Mouse (Mus musculus): ENCODE measurements around the gene Cnot1. TPM values are rescaled to one million over a fixed set of nuclear protein-coding genes. Genes with fewer than 3 reads are reported as not detected.

Gene Cnot1
- polyA plus RNA-seq, 1 experiment = 94.5 TPM

- WGBS = 2% methylated on average over 34 of the region's 34 CpGs
- H3K4me1 ChIP-seq (ENCODE audit: control insufficient read depth, insufficient read depth, low read length) = no peaks in the 10 kb centered on the region
- DNase-seq = peak; percentile 45
- peak overlapping the region; percentile 47 for H3K4me3 ChIP-seq (replicated peaks; ENCODE audit: extremely low read depth, low read depth, low read length)
- TF ChIP-seq CTCF (IDR thresholded peaks at IDR 0.05; ENCODE audit: insufficient read depth, low read length) (no peak), POLR2A (IDR thresholded peaks at IDR 0.05; ENCODE audit: borderline replicate concordance, extremely low read depth, low read depth, low read length) (no peak)
These were observed 104.5 kb downstream of the Cnot1 start for GRCm38 (mm10) chr8:95702480-95703446.

DNA sequence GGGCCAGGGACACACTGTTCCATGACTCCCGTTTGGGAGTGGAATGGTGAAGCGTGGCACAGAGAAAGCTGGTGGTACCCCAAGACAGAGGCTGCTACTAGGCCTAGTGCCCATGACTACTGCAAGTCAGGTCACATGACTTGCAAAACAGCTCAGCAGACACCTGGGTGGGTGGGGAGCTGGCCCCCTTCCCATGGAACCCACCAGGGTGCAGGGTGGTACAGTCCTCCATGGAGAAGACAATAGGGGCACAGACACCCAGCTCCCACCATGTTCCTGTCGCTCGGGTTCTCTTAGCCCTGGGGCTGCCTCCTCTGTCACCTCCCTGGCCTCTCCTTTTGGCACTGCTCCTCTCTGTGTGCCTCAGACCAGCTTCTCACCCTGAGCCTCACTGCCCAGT, 105.5 kb downstream of the Cnot1 start:
- H3K4me3 ChIP-seq (replicated peaks; ENCODE audit: extremely low read depth, low read depth, low read length) = no peak overlapping the region
- H3K4me1 ChIP-seq (ENCODE audit: control insufficient read depth, insufficient read depth, low read length) = no peaks in the 10 kb centered on the region
- TF ChIP-seq POLR2A (IDR thresholded peaks at IDR 0.05; ENCODE audit: borderline replicate concordance, extremely low read depth, low read depth, low read length) = no peak
- no peak for TF ChIP-seq CTCF (IDR thresholded peaks at IDR 0.05; ENCODE audit: insufficient read depth, low read length)
- WGBS = 74% methylated on average over 4 of the region's 4 CpGs
- DNase-seq = no peak

DNA sequence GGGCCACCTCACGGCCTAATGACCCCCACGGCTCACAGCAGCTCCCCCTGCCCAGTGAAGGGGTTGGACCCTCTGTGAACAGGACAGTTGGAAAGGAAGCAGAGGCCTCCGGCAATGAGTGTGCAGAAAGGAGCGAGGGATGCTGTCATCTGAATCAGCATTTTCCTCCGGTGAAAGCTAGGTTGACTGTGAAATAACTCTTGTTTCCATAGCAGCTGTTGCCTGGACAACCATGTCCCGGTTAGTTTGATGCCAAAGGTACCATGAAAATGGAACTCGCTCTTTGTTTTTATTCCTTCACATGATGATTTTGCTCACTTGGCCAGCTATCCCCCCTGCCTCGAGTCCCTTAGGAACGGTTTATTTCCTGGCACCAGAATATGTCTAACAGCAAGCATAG, 107.0 kb downstream of the Cnot1 start:
- DNase-seq = no peak
- no peak overlapping the region for H3K4me3 ChIP-seq (replicated peaks; ENCODE audit: extremely low read depth, low read depth, low read length)
- 58% methylated on average over 9 of the region's 9 CpGs for WGBS

DNA sequence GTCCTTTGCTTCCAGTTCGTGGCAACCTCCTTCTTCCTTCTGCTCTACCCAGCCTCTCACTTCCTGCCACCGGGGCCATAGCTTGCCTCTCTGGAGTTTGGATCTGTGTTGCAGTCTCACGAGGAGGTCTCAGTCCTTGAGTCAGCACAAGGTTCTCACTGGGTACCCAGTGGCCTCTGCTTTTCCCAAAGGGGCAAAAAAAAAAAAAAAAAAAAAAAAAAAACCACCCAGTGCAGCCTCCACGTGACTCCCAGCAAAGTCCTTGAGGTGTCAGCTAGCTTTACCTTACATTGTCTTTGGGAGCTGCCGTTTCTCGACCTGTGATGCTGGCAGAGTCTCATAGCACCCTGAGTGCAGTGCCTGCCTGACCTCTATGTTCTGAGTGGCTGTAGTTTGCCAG, 109.1 kb downstream of the Cnot1 start:
- Histone ChIP-seq H3K4me1 (ENCODE audit: control insufficient read depth, insufficient read depth, low read length) (no peaks in the 10 kb centered on the region), H3K4me3 (replicated peaks; ENCODE audit: extremely low read depth, low read depth, low read length) (no peak overlapping the region)
- whole genome bisulfite sequencing = 13% methylated on average over 6 of the region's 6 CpGs
- TF ChIP-seq CTCF (IDR thresholded peaks at IDR 0.05; ENCODE audit: insufficient read depth, low read length) (no peak), POLR2A (IDR thresholded peaks at IDR 0.05; ENCODE audit: borderline replicate concordance, extremely low read depth, low read depth, low read length) (no peak)
- DNase-seq = no peak

More for the DNA sequence above, 107.0 kb downstream of the Cnot1 start:
- H3K4me1 ChIP-seq (ENCODE audit: control insufficient read depth, insufficient read depth, low read length) = no peaks in the 10 kb centered on the region
- TF ChIP-seq CTCF (IDR thresholded peaks at IDR 0.05; ENCODE audit: insufficient read depth, low read length) (no peak), POLR2A (IDR thresholded peaks at IDR 0.05; ENCODE audit: borderline replicate concordance, extremely low read depth, low read depth, low read length) (no peak)

DNA sequence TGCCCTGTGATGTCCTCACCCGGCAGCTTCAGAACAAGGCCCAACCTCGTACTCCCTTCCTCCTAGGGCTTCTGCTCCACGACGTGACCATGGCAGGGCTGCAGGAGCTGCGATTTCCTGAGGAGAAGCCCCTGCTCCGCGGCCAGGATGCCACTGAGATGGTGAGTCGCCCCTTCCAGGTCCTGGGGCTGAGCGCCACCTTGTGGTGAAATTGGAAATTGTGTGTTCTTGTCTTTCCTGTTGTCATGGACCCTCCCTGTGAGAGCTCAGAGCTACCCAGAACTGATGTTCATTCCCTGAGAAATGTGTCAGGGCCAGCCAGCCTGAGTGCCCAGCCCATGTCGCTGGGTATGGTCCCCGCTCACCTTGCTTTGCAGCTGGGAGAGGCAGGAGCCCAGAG, 110.1 kb downstream of the Cnot1 start:
- Histone ChIP-seq H3K4me1 (ENCODE audit: control insufficient read depth, insufficient read depth, low read length) (no peaks in the 10 kb centered on the region), H3K4me3 (replicated peaks; ENCODE audit: extremely low read depth, low read depth, low read length) (no peak overlapping the region)
- TF ChIP-seq CTCF (IDR thresholded peaks at IDR 0.05; ENCODE audit: insufficient read depth, low read length) (peak; percentile 85), POLR2A (IDR thresholded peaks at IDR 0.05; ENCODE audit: borderline replicate concordance, extremely low read depth, low read depth, low read length) (no peak)
- DNase-seq = peak; percentile 72
- 1% methylated on average over 11 of the region's 11 CpGs for WGBS

DNA sequence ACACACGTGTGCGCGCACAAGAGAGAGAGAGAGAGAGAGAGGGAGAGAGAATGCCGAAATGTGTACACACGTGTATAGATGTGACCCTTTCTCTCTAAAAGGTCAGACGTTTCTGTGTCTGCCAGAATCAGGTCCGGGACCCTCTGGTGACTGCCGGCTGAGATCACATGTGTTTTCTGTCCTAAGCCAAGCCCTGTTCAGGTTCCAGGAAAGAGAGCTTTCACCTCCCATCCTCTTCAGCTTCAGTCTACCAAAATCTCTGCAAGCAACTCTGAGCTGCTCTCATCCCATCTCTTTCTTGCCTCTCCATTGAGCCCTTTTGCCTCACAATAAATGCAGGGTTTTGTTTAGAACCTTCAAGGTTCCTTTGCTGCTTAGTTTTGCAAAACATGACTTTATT, 110.6 kb downstream of the Cnot1 start:
- no peak for DNase-seq
- TF ChIP-seq POLR2A (IDR thresholded peaks at IDR 0.05; ENCODE audit: borderline replicate concordance, extremely low read depth, low read depth, low read length) = no peak
- no peak for TF ChIP-seq CTCF (IDR thresholded peaks at IDR 0.05; ENCODE audit: insufficient read depth, low read length)
- no peaks in the 10 kb centered on the region for H3K4me1 ChIP-seq (ENCODE audit: control insufficient read depth, insufficient read depth, low read length)
- 53% methylated on average over 8 of the region's 8 CpGs for WGBS
- H3K4me3 ChIP-seq (replicated peaks; ENCODE audit: extremely low read depth, low read depth, low read length) = no peak overlapping the region

DNA sequence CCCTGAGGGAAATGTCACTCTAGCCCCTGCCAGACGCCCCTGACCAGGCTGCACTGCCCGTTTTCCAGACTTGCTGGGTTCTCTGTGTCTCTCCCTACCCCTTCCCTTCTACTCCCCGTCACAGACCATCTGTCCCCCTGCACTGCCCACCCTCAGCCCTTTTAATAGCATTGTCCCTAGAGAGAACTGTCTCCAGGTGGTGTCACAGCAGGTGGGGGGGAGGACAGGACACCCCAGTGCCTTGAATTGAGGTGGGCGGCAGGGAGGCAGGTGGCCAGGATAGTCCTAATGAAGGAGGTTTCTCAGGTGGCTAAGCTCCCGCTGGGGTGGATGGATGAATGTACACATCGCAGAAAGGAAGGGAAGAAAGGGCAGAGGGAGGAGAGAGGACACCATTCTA, 112.6 kb downstream of the Cnot1 start:
- no peak overlapping the region for H3K4me3 ChIP-seq (replicated peaks; ENCODE audit: extremely low read depth, low read depth, low read length)
- WGBS = 29% methylated on average over 6 of the region's 6 CpGs
- DNase-seq = no peak
- no peaks in the 10 kb centered on the region for H3K4me1 ChIP-seq (ENCODE audit: control insufficient read depth, insufficient read depth, low read length)
- TF ChIP-seq CTCF (IDR thresholded peaks at IDR 0.05; ENCODE audit: insufficient read depth, low read length) = no peak
- TF ChIP-seq POLR2A (IDR thresholded peaks at IDR 0.05; ENCODE audit: borderline replicate concordance, extremely low read depth, low read depth, low read length) = no peak

- 65% methylated on average over 13 of the region's 13 CpGs for WGBS
- DNase-seq = no peak
These were observed 116.2 kb downstream of the Cnot1 start for GRCm38 (mm10) chr8:95690929-95691541.

DNA sequence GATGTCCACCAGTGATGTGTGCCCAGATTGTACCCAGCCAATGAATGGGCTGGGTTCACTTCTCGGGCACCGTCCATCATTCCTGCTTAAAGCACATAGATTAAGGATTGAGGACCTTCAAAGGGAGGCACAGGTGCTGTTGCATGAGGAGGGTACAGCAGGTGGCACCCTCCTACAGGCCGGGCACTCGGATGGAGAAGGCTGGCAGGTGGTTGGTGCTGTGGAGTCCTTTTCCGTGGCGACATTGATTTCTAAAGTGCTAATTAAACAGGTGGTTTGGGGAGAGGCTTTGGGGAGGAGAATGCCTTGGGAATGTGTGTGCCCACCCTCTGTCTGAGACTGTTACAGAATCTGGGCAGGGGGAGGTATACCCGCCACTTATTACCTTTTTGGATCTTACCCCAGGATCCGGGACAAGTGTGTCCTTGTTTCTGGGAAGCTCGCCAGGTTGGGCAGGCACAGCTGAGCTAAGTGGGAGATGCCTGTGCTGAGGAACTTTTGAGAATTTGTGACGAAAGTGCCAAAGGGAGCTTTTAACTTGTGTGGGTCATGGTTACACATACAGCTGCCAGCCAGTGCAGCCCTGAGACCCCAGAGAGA, 119.1 kb downstream of the Cnot1 start:
- 57% methylated on average over 10 of the region's 10 CpGs for WGBS
- TF ChIP-seq CTCF (IDR thresholded peaks at IDR 0.05; ENCODE audit: insufficient read depth, low read length) = no peak
- TF ChIP-seq POLR2A (IDR thresholded peaks at IDR 0.05; ENCODE audit: borderline replicate concordance, extremely low read depth, low read depth, low read length) = no peak
- peak; percentile 58 for DNase-seq

More at GRCm38 (mm10) chr8:95690929-95691541, 116.2 kb downstream of the Cnot1 start:
- H3K4me1 ChIP-seq (ENCODE audit: control insufficient read depth, insufficient read depth, low read length) = no peaks in the 10 kb centered on the region
- H3K4me3 ChIP-seq (replicated peaks; ENCODE audit: extremely low read depth, low read depth, low read length) = no peak overlapping the region
- TF ChIP-seq POLR2A (IDR thresholded peaks at IDR 0.05; ENCODE audit: borderline replicate concordance, extremely low read depth, low read depth, low read length) (no peak), CTCF (IDR thresholded peaks at IDR 0.05; ENCODE audit: insufficient read depth, low read length) (no peak)

More for the DNA sequence above, 119.1 kb downstream of the Cnot1 start:
- Histone ChIP-seq H3K4me1 (ENCODE audit: control insufficient read depth, insufficient read depth, low read length) (no peaks in the 10 kb centered on the region), H3K4me3 (replicated peaks; ENCODE audit: extremely low read depth, low read depth, low read length) (no peak overlapping the region)

Measured in lung, adult 2 months (tissue).